Mouse (Mus musculus) thymus, postnatal 25 days (tissue): ENCODE measurements around the gene Taf8.

ENCODE experiments used
- DNase-seq: peaks from one replicate; pipeline ENCODE4 v3.0.0; 2022

The Taf8 gene

DNA sequence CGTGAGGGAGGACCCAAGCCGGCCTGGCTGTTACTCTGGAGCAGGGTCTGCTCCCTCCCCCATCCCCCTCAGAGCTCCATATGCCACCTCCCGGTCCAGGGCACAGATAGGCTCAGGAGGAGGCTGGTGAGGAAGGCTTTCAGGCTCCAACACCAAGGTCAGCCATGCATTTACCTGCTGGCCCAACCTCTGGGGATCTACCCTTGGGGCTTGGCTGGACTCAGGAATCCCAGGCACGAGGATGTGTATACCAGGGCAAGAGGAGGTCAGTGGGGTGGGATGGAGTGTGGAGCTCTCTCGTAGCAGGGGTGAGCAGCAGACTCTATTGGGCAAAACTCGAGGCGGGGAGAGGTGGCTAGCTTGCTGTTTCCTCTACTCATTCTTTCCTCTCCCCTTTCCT, 49.2 kb downstream of the Taf8 start:
- DNase-seq: no peak

DNA sequence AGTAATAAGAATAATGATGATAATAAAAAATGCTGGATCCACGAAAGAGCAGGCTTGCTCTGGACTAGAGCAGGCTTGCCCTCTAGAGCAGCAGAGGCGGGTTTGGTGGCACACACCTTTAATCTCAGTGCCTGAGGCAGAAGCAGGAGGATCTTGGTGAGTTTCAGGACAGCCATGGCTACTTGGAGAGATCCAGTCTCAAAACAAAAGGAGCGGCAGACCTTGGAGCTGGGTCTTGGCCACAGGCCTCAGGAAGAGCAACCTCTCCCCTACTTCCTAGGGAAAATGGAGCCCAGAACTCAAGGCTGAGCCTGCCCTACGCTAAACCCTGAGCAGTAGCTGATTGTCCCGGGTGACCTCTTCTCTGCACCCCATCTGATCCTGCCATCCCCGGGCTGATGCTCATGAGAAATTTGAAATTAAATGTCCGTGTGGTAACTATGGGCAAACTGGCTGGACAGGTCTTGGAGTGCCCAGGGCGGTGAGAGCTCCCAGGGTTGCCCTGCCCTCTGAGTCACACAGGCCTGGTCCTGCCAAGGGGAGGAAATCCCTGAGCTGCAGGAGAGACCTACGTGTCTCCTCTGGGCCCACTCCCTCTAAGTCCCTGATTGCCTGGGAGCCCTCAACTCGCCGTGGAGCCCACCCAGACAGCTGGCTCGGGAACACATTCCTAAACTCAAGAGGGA, 51.1 kb downstream of the Taf8 start:
- no peak for DNase-seq

DNA sequence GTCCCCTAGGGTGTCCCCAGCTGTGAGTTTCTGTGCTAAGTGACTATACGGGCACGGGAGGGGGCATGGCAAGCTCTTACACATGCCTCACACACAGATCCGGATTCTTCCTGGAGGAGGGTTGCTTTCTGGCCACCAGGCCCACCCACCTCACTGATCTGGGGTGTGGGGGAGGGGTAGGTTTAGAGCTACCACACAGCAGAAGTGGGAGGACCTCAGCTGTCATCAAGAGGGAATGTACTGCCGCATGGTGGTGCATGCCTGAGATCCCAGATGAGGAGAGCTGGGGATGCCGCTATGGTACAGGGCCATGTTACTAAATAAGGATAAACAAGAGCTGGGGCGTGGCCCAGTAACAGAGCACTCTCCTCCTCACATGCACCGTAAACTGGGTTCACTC, 51.9 kb downstream of the Taf8 start:
- no peak for DNase-seq

DNA sequence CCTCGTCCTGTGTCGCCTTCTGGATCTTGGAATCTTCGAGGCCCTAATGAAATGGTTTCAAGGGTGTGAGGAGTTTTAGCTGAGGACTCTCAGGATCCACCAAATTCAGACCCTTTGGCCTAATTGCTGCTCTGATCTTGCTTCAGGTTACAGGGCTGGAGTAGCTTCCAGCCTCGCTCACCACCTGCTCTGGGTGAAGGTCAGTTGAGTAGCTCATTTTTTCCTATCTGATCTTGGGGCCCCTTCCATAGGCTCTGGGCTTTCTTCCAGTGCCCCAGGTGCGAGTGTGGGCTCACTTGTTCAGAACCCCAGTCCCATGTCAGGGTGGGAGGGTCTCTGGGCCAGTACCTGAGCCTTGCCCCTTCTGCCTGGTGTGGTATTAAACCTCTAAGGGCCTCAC, 52.7 kb downstream of the Taf8 start:
- DNase-seq: no peak

DNA sequence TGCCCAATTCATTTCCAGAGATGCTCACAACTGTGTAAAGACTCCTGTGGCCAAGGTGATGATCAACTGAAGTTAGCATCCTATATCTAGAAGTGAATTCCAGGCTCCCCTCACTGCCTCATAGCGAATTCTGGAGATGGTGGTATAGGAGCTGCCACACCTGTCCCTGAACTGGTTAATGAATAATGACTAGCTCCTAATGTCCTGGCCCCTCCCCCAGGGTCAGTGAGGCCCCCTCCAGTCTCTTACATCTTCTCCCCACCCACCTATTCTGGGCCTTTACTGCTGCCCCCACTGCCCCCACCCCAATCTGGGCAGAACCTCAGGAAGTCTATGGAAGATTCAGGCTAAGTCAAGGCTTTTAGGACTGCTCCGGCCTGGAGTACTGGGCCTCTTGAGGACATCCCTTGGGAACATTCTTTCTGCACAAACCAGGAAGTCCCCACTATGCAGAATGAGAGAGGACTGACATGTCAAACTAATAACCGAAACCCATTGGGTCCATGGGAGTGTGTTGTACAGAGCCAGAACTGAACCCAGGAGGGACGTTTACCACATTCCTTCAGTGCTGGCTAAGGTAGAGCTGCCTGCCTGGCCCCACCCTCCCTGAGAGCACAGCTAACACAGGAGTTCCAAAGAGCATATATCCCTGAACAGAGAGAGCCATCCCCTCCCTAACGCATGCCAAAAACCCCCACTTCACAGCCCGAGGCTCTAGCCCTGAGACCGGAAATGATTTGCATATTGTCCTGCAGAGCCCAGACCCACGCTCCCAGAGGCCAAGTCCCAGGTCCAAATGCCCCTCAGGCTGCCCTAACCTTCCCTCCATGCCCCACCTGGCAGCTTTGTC, 53.3 kb downstream of the Taf8 start:
- no peak for DNase-seq

DNA sequence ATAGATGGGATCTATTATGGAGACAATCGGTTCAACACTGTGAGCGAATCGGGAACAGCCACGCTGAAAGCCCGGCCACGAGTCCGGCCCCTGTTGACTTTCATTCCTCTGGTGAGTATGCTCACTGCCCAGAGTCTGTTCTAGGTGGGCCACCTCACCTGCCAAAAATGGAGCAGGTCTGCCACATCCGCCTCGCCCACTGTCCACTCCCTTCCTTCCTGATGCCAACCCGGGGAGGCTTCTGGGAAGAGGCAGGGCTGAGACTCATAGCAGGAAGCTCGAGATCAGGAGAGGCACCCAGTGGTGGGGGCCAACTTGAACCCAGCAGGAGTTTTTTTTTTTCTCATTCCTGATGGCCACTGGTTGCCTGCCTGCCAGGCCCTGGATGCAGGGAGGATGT, 55.5 kb downstream of the Taf8 start:
- DNase-seq: no peak

DNA sequence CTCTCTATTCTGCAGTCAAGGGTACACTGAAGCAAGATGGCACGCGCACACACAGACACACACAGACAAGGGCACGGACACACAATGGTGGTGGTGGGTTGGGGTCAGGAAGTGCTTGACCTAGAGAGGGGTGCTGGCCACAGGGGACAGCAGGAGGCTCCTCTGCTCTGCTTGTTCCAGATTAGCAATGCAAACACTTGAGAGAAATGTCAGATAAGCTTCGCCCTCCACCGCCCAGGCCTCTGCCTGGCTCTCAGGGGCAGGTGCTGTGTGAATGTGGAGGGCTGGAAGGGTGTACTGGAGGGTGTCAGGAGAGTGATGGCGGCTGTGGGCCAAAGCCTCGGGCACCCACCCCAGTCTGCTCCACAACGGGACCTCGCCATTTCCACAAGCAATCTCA, 56.1 kb downstream of the Taf8 start:
- no peak for DNase-seq

DNA sequence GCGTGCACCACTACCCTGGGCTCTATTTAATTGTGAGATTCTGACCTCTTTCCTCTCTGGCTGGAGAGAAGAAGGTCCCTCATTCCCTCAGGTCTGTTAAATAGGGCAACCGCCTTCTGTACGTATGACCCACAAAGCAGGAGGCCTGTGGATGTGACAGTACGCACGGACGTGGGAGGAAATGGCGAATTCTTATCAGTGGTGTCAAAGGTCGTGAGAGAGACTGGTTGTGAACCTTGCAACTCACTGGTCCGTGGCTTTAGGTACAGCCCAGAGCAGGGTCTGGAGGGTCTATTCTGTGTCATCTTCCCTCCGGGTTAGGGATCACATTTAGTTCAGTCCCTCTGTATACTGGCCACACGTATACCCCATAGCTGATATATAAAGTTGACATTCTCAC, 56.6 kb downstream of the Taf8 start:
- DNase-seq: no peak

DNA sequence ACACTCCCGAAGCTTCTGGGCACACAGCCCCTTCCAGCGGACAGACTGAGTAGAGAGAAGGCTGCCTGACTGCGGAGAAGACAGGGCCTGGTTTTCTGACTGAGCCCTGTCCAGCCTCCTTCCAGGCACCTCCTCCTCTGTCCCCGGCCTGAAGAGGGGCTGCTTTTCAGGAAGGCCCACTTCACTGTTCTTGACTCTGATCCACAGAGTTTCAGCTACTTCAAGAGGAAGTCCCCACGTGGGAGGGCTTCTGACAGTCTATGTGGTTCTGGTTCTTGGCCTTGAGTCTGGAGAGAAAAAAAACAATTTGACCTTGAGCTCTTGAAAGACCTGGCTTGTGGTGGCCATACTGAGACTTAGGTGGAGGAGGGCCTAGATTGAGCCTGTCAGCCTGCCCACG, 58.0 kb downstream of the Taf8 start:
- DNase-seq: no peak

DNA sequence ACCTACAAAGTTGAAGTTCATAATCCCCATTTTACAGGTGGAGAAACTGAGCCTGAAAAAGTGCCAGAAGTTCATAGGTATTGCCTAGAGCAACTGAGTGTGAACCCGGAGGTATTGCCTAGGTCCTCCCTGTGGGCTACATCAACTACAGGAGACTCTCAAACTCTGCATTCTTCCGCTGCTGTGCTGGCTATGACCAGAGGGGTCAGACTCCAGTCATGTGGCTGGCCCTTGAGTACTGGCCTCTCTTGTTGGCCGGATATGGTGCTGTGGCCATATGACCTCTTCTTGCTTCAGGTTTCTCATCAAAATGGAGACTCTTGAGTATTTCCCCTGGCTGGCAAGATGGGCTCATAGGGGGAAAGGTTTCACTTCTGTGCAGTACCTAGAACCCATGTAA, 59.8 kb downstream of the Taf8 start:
- no peak for DNase-seq

DNA sequence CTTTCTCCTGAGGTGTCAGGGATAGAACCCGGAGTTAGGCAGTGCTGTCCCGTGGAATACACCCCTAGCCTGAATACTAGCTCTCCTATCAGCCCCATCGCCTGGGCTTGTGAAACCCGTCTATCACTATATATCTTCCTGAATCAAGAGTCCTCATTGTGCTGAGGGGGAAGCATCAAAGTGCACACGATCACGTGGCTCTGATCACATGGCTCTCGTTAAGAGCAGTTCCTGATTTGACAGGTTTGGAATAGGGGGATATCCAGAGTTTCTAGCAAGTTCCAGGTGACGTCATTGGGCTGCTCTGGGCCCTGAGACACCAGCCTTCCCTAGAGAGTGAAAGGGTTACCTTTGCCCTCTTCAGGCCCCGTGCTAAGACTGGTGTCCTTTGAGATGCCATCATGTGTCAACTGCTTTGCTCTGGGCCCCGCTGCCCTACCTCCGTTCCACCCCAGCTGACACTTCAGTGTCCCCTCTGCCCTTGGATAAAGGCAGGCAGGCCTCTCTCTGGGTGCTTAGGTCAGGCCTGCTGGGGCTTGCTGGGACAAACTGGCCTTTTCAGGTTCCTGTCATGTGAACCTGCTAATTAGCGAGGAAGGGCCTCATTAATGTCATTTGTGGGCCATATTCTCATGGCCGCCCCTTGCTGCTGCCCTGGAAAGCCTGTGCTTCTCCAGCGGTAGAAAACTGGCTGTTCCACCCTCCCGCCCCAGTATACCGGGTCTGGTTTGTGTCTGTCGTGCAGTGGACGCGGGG, 60.6 kb downstream of the Taf8 start:
- no peak for DNase-seq

DNA sequence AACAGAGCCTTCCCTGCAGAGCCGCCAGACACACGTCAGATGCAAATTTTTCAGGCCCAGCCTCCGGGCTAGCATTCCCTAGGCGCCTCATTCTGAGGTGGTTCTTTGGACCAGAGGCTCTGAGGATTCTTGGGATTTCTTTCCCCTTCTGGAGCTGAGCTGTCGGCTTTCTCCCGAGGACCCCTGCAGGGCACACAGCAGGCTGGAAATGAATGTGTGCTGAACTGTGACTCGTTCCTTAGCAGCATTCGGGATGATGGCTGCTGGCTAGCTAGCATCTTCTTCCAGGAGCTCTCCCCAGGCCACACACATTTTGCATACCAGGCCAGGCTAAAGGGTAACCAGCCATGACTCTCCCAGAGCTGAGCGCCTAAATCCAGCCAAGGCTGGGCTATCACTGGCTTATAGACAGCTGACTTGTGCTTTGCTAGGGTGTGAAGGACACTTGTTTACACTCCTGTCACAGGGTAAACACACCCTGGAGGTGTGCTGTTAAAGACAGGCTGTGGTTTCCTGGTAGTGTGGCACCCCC, 61.7 kb downstream of the Taf8 start:
- DNase-seq: no peak

DNA sequence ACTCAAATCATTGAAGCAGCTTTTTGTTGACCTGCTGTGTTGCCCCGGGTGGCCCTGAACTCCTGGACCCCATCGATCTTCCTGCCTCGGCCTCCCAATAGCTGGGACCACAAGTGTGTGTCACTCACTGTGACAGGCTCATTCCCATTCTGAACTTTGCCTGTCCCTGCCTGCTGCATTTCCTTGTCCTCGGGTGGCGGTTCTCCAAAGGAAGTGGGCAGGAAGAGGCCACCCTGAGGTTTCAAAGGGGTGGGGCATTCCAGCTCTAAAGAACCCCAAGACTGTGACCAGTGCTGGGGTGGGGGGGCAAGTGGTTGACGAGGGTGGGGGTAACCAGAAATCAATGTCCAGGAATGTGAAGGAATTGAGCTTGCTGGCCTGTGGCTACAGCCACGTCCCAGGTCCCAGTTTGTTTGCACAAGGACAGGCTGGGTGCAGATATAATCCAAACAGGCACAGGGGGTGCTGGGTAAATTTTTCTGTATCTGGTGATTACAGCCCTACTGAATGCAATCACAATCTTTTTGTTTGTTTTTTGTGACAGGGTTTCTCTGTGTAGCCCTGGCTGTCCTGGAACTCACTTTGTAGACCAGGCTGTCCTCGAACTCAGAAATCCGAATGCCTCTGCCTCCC, 62.6 kb downstream of the Taf8 start:
- DNase-seq: no peak

DNA sequence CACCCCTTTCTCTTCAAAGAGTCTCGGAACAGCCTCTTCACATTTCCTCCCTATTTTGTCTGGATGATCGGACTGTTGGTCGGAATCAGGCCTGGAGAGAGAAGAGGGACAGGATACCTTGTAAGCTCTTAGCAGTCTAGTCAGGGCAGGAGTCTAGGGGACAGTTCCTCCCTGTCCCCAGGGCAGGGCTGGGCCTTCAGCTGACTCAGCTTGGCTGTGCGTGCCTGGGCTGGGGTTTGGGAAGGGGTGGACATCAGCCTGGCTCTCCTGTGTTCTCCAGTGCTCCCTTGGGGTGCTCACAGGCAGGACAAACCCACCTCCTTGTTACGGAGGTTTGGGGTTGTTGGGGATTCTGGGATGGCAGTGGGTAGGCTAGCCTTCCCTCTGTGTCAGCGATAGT, 63.5 kb downstream of the Taf8 start:
- DNase-seq: no peak

DNA sequence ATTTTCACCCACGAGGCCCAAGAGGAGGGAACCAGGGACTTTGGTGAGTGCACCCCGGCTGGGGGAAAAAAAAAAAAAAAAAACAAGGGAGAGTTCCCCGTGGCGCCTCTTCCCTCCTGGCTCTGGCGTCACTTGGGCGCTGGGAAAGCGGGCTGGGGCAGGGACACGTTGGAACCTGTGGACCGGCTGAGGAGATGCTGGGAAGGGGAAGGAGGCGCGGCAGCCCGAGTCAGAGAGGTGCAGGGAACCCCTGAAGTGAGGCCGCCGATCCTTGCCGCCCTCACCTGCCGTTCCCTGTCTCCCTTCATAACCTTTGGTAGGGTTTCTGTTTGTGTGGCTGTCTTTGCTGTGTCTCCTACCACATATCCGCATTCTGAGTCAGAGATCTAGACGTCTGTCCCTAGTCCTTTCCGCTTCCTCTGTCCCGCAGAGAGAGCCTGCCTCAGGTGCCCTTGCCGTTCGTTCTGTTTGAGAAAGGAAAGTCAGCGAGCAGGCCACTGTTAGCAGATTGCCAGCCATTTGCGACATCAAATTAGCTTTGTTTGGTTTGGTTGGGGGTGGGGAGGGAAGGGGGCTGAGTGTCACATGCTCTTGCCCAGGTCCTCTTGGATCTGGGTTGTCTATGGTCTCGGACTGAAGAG, 65.1 kb downstream of the Taf8 start, which contains the start of gene 1700001C19Rik:
Gene 1700001C19Rik (minus strand): TSS at position 470 of the 641 bp plus-strand sequence.
- no peak for DNase-seq

DNA sequence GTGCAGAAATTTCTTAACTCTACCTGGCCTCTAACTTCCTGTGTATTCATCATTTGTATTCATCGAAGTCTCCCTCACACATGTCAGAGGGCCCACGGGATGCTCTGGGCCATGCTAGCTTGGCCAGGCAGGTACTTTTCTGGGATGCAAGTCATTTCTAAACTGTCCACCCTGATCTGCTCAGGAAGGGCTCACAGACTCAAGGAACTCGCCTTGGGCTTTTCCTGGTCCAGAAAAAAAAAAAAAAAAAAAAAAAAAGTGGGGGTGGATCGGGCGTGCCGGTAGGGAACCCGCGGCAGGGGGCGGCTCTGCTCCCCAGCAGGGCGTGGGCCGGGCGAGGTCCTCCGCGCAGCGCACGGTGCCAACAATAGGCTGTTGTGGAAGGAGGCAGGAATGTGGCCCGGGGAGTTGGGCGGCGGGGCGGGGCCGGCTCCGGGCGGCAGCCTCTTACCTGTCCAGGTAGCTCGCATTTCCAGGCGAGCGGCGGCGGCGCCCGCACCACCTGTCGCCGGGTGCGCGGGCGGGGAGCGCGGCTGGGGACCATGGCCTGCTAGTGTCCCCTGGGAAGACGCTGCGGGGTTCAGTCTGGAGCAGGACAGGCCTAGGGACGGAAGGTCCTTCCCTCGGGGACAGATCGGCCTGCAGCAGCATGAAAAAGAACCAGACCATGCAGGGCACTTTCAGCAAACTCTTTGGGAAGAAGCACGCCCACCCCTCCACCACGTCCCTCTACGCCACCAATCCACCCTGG, 65.8 kb downstream of the Taf8 start, which contains the start of gene AI661453:
Gene AI661453 (plus strand): TSS at position 460 of the 751 bp plus-strand sequence.
- DNase-seq: no peak
